Mouse (Mus musculus): ENCODE measurements around the gene Ccdc13. TPM values are rescaled to one million over a fixed set of nuclear protein-coding genes. Genes with fewer than 3 reads are reported as not detected.

The Ccdc13 gene
- 0.19 TPM for polyA plus RNA-seq (2017; shearing (Covaris generic))

GRCm38 (mm10) chr9:121838829-121839621, at the start of gene Ccdc13:
Gene Ccdc13, minus strand, starts transcription at chr9:121839461.

GRCm38 (mm10) chr9:121858153-121858488, 18.9 kb upstream of the Ccdc13 start, which contains the start of gene Higd1a:
Gene Higd1a, minus strand, starts transcription at chr9:121858362.

GRCm38 (mm10) chr9:121791757-121792521, 47.3 kb downstream of the Ccdc13 start, which contains the start of gene Hhatl:
Gene Hhatl, minus strand, starts transcription at chr9:121792507.

GRCm38 (mm10) chr9:121777484-121778065, 61.7 kb downstream of the Ccdc13 start, which contains the start of gene Klhl40:
Gene Klhl40, plus strand, starts transcription at chr9:121777607.

DNA sequence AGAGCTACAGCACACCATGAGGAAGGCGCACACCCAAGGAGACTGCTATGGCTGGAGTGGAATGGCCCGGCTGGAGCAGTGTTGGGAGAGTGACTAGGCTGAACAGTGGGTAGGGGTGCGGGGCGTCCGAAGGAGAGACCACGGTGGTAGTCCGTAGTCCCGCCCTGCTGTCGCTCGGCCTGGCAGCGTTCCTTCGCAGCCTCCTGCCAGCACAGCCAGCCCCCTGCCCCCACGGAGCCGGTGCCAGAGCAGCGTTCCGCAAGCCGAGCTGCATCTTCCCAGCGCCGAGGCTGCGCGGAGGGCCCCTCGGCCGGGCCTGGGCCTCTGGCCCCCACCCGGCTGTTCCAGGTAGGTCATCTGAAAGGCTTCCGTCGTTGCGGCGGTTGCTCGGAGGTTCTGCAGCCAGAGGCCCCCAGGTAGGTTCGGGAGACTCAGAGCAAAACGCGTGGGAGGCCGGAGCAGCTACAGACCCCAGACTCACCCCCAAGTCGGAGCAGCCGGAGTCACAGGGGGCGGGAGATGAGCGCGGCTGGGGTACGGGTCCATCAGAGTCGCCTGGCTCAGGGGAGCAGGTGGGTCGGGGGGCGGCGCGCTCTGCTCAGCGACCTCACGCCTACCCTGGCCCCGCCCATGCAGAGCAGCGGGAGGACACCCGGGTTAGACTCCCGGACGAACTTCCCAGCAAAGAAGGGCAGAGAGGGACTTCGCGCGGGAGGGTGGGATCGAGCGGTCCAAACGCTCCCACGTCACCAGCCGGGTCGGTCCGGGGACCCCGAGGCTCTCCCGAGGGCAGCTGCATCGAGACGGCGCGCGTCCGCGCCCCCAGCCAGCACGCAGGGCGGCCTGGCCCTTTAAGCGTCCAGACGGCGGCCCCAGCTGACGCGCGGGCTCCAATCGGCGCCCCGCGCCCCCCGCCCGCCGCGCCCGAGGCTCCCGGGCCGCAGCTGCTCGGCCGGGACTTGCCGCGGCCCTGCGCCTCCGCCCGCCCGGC, 79.9 kb downstream of the Ccdc13 start, which contains the start of gene Zfp651:
Gene Zfp651 (plus strand): TSS at position 240 of the 991 bp plus-strand sequence.

Other genes with a start within 250 kb of the Ccdc13 start
- not detected for gene Lyzl4, start 197.4 kb downstream of the Ccdc13 start, polyA plus RNA-seq (2017; shearing (Covaris generic))
- gene Vipr1, start 196.7 kb downstream of the Ccdc13 start, polyA plus RNA-seq (2017; shearing (Covaris generic)): 10.6 TPM
- 27.2 TPM for gene Sec22c, start 134.0 kb downstream of the Ccdc13 start, polyA plus RNA-seq (2017; shearing (Covaris generic))
- 30.9 TPM for gene Ss18l2, start 129.1 kb downstream of the Ccdc13 start, polyA plus RNA-seq (2017; shearing (Covaris generic))
- 152 TPM for gene Nktr, start 120.3 kb downstream of the Ccdc13 start, polyA plus RNA-seq (2017; shearing (Covaris generic))
- 0.06 TPM for gene Zfp651, start 80.1 kb downstream of the Ccdc13 start, polyA plus RNA-seq (2017; shearing (Covaris generic))
- not detected for gene Klhl40, start 61.9 kb downstream of the Ccdc13 start, polyA plus RNA-seq (2017; shearing (Covaris generic))
- not detected for gene Hhatl, start 47.0 kb downstream of the Ccdc13 start, polyA plus RNA-seq (2017; shearing (Covaris generic))
- 92.4 TPM for gene Higd1a, start 18.9 kb upstream of the Ccdc13 start, polyA plus RNA-seq (2017; shearing (Covaris generic))
- gene Ackr2, start 58.9 kb upstream of the Ccdc13 start, polyA plus RNA-seq (2017; shearing (Covaris generic)): not detected
- gene Cyp8b1, start 76.8 kb upstream of the Ccdc13 start, polyA plus RNA-seq (2017; shearing (Covaris generic)): not detected
- gene Fam198a, start 111.5 kb upstream of the Ccdc13 start, polyA plus RNA-seq (2017; shearing (Covaris generic)): 0.16 TPM
- gene Pomgnt2, start 157.6 kb upstream of the Ccdc13 start, polyA plus RNA-seq (2017; shearing (Covaris generic)): 0.18 TPM